Mouse (Mus musculus) kidney, adult 2 months (tissue): ENCODE measurements around the gene Stard7.

ENCODE experiments used
- CTCF ChIP-seq: fragments of 200-500 bp; conservative IDR thresholded peaks from 2 replicates; pipeline ENCODE4 v1.5.1; 2011; ENCODE audit warnings: low read depth, mild to moderate bottlenecking, control low read depth, low read length, moderate library complexity, mixed read lengths; ENCODE audit not compliant: insufficient read depth, insufficient read length
- POLR2A ChIP-seq: fragments of 200-500 bp; IDR thresholded peaks from one replicate; pipeline ENCODE4 v1.6.1; 2011; ENCODE audit warnings: low read depth, low read length, control low read depth

- TF ChIP-seq CTCF (no peak), POLR2A (no peak)
Measured at GRCm38 (mm10) chr2:127301883-127302282, 31.9 kb downstream of the Stard7 start.
